ENCODE assay signal across 11 mouse cellular contexts in the genomic region with DNA sequence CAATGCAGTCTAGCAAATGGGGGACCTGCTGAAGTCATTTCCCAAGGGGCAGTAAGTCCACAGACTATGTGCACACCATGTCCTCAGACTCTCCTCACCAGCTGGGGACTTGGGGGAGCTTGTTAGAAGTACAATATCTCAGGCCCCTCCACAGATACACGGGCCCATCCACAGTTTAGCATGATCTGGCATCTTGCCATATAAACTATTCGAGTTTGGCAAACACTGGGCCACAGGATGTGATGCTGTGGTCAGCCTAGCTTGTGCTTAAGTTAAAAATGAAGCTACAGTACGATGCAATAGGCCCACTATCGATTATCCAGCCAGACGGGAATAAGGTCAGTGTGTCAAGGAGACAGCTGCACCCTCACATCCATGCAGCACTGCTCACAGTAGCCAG.
"Had no signal": no experiment of that assay in that cellular context is flagged by ENCODE, and none has a peak within 500 bp of the region (broad histone marks: within the 10 kb centered on the region; RNA-seq: fewer than 3 reads in every experiment).

No protein-coding gene starts in this region.

- ATAC-seq: liver, embryonic 12.5 days; midbrain, embryonic 16.5 days had no signal

- H3K27ac ChIP-seq: liver, embryonic 12.5 days; midbrain, embryonic 12.5 days; neural tube, embryonic 13.5 days; stomach, embryonic 15.5 days had no signal

- H3K4me1 ChIP-seq: liver, embryonic 12.5 days had no signal

- H3K9me3 ChIP-seq: liver, embryonic 12.5 days; midbrain, embryonic 12.5 days; neural tube, embryonic 13.5 days; stomach, embryonic 15.5 days had no signal

- H3K27me3 ChIP-seq: liver, embryonic 12.5 days; midbrain, embryonic 12.5 days; neural tube, embryonic 13.5 days; stomach, embryonic 15.5 days had no signal

- H3K9ac ChIP-seq: liver, embryonic 12.5 days; midbrain, embryonic 12.5 days; neural tube, embryonic 13.5 days; stomach, embryonic 15.5 days had no signal

- DNase-seq: kidney, adult 9 months; kidney, postnatal 10 days; left cerebral cortex, postnatal 4 days; retina, postnatal 1 day; thymus, adult 2 months; thymus, postnatal 25 days had no signal

- H3K4me2 ChIP-seq: liver, embryonic 12.5 days; midbrain, embryonic 12.5 days; neural tube, embryonic 13.5 days; stomach, embryonic 15.5 days had no signal

- H3K36me3 ChIP-seq: liver, embryonic 12.5 days; midbrain, embryonic 12.5 days; neural tube, embryonic 13.5 days; stomach, embryonic 15.5 days had no signal

- H3K4me3 ChIP-seq: liver, embryonic 12.5 days; midbrain, embryonic 12.5 days; neural tube, embryonic 13.5 days; stomach, embryonic 15.5 days had no signal
